Mouse (Mus musculus) stomach, postnatal 0 days (tissue): ENCODE measurements around the gene Pdlim3. TPM values are rescaled to one million over a fixed set of nuclear protein-coding genes. Genes with fewer than 3 reads are reported as not detected.

Experiments used
- ATAC-seq: fragments of 200-750 bp; cut with Nextera tagmentation; 2 replicates; pipeline ENCODE4 v1.8.0; 2017; ENCODE audit not compliant: low FRiP score, low TSS enrichment
- DNase-seq: peaks from one replicate; pipeline ENCODE4 v3.0.0-alpha.2; 2016; ENCODE audit warnings: low spot score
- H3K27ac ChIP-seq: fragments of 300-500 bp; sonication (generic); replicated peaks from 2 replicates; pipeline ENCODE4 v1.5.1; 2014; ENCODE audit warnings: mild to moderate bottlenecking, control low read depth
- H3K27me3 ChIP-seq: fragments of 300-500 bp; sonication (generic); 2 replicates; pipeline ENCODE4 v1.6.1; 2014; ENCODE audit warnings: low read length; ENCODE audit not compliant: control insufficient read depth, insufficient read depth
- H3K36me3 ChIP-seq: fragments of 300-500 bp; sonication (generic); 2 replicates; pipeline ENCODE4 v1.6.1; 2014; ENCODE audit warnings: low read length, mixed read lengths; ENCODE audit not compliant: control insufficient read depth, insufficient read depth
- H3K4me1 ChIP-seq: fragments of 300-500 bp; sonication (generic); replicated peaks from 2 replicates; pipeline ENCODE4 v1.6.1; 2014; ENCODE audit warnings: antibody characterized with exemption; ENCODE audit not compliant: control insufficient read depth, insufficient read depth
- H3K4me2 ChIP-seq: fragments of 300-500 bp; sonication (generic); replicated peaks from 2 replicates; pipeline ENCODE4 v1.6.1; 2014; ENCODE audit warnings: low read depth, mild to moderate bottlenecking, control low read depth, moderate library complexity
- H3K4me3 ChIP-seq: fragments of 300-500 bp; sonication (generic); 2 replicates; pipeline ENCODE4 v1.5.1; 2014; ENCODE audit warnings: low read depth, low read length, control low read depth
- H3K9ac ChIP-seq: fragments of 300-500 bp; sonication (generic); 2 replicates; pipeline ENCODE4 v1.6.1; 2014; ENCODE audit warnings: mild to moderate bottlenecking, low read length, control low read depth, mixed read lengths
- H3K9me3 ChIP-seq: fragments of 300-500 bp; sonication (generic); 2 replicates; pipeline ENCODE4 v1.6.1; 2016; ENCODE audit warnings: low read length; ENCODE audit not compliant: control insufficient read depth
- CTCF ChIP-seq: IDR thresholded peaks from 2 replicates; pipeline ENCODE4 v1.5.1; 2016; ENCODE audit warnings: antibody characterized with exemption, low read depth, mild to moderate bottlenecking, moderate library complexity
- EP300 ChIP-seq: optimal IDR thresholded peaks from 2 replicates; pipeline ENCODE3; 2016; ENCODE audit warnings: antibody characterized with exemption
- WGBS: fragments of 180-500 bp; shearing (Covaris S2); extraction: QIAGEN DNeasy Blood & Tissue Kit; methylation state at CpG from one replicate; pipeline ENCODE4 v1.1.7; 2014; 5-methylcytosine and 5-hydroxymethylcytosine counted together
- polyA plus RNA-seq: library from polyadenylated mRNA; unstranded; fragments of >200 nt; fragmentation: Nextera tagmentation; extraction: Ambion mirVana; gene quantifications from 2 replicates; pipeline ENCODE4 v1.2.1, GENCODE M21; 2015

Gene Pdlim3
- polyA plus RNA-seq, 1 experiment from 2014 or later = 256 TPM

DNA sequence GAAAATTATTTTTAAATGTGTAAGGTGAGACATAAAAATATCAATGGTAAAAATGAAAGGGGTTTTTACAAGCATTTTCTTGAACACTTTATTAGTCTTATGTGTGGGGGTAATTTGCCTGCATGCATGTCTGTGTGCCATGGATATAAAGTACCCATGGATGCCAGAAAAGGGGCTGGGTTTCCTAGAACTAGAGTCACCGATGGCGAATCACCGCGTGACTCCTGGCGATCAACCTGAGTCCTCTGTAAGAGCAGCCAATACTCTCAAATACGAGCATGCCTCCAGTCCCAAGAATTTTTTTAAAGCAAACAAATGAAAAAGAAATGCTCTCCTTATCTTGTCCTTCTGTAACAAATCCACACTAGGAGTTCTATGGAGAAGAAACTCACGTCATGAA, 36.9 kb downstream of the Pdlim3 start:
- WGBS = 86% methylated on average over 7 of the region's 7 CpGs
- no peak overlapping the region for H3K9ac ChIP-seq
- H3K27ac ChIP-seq = no peak overlapping the region
- no peak for ATAC-seq
- no peaks in the 10 kb centered on the region for H3K4me1 ChIP-seq
- no peaks in the 10 kb centered on the region for H3K36me3 ChIP-seq
- no peak overlapping the region for H3K4me3 ChIP-seq
- no peak overlapping the region for H3K4me2 ChIP-seq
- no peaks in the 10 kb centered on the region for H3K27me3 ChIP-seq
- TF ChIP-seq EP300 (no peak), CTCF (no peak)
- DNase-seq = no peak
- no peaks in the 10 kb centered on the region for H3K9me3 ChIP-seq

DNA sequence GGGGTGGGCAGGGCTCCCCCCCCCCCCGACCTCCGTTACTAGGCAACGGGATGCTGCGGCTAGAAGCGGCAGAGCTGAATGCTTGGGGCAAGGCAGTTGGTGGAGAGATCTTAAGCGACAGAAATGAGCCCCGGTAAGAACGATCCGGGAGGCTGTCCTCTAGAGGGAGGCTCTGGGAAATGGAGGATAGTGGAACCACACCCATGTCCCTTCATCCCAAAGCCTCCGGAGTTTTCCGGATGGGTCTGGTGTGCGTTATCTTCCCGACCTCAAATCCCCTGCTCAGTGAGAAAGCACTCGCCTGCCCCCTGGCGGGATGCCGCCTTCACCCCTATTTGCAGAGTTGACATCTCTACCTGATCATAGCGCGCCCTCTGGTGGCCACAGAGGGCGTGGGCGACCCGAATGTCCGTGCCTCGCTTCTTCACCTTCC, 49.3 kb downstream of the Pdlim3 start, which contains the start of gene Ccdc110:
Gene Ccdc110, plus strand, starts transcription at position 38 of the 433 bp plus-strand sequence.
- Histone ChIP-seq H3K9me3 (no peaks in the 10 kb centered on the region), H3K4me3 (peak within 1 kb of the TSS; percentile 6; the same call in 1 of the 2 replicates), H3K27me3 (no peaks in the 10 kb centered on the region), H3K9ac (no peak within 1 kb of the TSS), H3K36me3 (no peaks in the 10 kb centered on the region), H3K4me1 (no peaks in the 10 kb centered on the region), H3K27ac (no peak within 1 kb of the TSS), H3K4me2 (peak within 1 kb of the TSS; percentile 28; the same call in 1 of the 2 replicates)
- WGBS = 5% methylated on average over 23 of the region's 23 CpGs
- TF ChIP-seq CTCF (peak; percentile 100), EP300 (no peak)
- ATAC-seq = peak; percentile 90
- DNase-seq = peak; percentile 96

DNA sequence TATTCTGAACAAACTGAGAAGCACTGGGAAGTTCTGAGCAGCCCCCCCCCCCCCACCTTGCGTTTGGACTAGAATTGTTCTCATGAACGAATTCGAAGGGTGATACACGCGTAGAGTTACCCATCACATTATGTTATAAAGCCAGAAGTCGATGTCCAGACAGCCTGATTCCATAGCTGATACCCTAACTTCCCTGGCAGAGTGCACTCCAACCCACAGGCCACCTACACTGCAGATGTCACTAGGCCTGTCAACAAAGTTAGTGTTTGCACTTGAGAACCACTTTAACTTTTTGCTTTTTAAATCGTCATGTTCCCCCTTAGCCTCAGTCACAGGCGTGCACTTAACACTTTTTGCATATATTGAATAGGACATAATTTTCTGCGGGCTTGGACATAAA, 51.7 kb downstream of the Pdlim3 start:
- ATAC-seq (no peak), DNase-seq (no peak)
- WGBS = 82% methylated on average over 9 of the region's 9 CpGs

DNA sequence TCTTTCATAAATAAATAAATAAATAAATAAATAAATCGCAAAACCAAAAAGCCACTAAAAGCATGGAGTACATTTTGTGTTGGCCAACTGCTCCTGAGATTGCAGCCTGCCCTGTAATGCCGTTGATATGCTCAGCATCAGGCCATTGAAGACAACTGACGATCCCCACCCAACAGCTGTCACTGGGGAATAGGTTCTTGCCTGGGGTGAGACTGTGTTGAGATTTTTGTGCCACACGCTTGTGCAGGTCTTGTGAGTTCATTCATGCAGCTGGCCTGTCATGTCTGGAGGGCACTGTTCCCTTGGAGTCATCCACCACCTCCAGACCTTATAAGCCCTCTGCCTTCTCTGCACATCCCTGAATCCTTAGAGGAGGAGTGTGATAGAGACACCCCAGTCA, 61.0 kb downstream of the Pdlim3 start:
- Histone ChIP-seq H3K9me3 (no peaks in the 10 kb centered on the region), H3K9ac (no peak overlapping the region), H3K27ac (no peak overlapping the region), H3K4me2 (no peak overlapping the region), H3K4me3 (no peak overlapping the region), H3K36me3 (no peaks in the 10 kb centered on the region), H3K4me1 (no peaks in the 10 kb centered on the region), H3K27me3 (no peaks in the 10 kb centered on the region)
- 84% methylated on average over 4 of the region's 4 CpGs for WGBS
- no peak for TF ChIP-seq EP300
- TF ChIP-seq CTCF = no peak
- ATAC-seq (no peak), DNase-seq (no peak)

More for the DNA sequence above, 51.7 kb downstream of the Pdlim3 start:
- H3K4me2 ChIP-seq = no peak overlapping the region
- TF ChIP-seq CTCF (no peak), EP300 (no peak)
- H3K27me3 ChIP-seq = no peaks in the 10 kb centered on the region
- no peak overlapping the region for H3K4me3 ChIP-seq
- H3K4me1 ChIP-seq = no peaks in the 10 kb centered on the region
- no peaks in the 10 kb centered on the region for H3K36me3 ChIP-seq
- no peaks in the 10 kb centered on the region for H3K9me3 ChIP-seq
- no peak overlapping the region for H3K9ac ChIP-seq
- no peak overlapping the region for H3K27ac ChIP-seq

DNA sequence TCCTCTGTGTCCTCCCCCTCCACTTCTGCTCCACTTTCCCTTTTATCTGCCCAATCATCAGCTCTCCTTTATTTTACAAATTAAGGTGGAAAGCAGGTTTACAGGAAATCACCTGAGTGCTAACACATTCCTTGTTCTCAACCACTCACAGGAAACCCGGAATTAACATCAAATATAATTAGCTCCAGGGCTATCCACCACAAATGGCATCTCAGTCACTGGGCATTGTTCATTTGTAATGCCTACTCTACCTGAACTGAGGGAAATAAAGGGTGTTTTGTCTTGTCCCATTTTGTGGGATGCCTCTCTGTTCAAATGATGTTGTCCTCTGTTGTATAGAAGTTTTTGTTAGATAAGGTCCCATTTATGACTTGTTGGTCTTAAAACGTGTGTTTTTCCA, 65.4 kb downstream of the Pdlim3 start:
- Histone ChIP-seq H3K9ac (no peak overlapping the region), H3K4me3 (no peak overlapping the region), H3K36me3 (no peaks in the 10 kb centered on the region), H3K4me2 (no peak overlapping the region), H3K4me1 (no peaks in the 10 kb centered on the region), H3K27me3 (no peaks in the 10 kb centered on the region), H3K9me3 (no peaks in the 10 kb centered on the region), H3K27ac (no peak overlapping the region)
- ATAC-seq (no peak), DNase-seq (no peak)
- 66% methylated on average over 2 of the region's 2 CpGs for WGBS
- TF ChIP-seq EP300 = no peak
- TF ChIP-seq CTCF = no peak

Other genes starting within 250 kb of the Pdlim3 start
- gene Ccdc110, start 49.2 kb downstream of the Pdlim3 start, polyA plus RNA-seq = 0.11 TPM in 1 of 2 replicates, not detected in the other
- 1.2 and 1.7 TPM in 2 replicates for gene 1700029J07Rik, start 89.8 kb downstream of the Pdlim3 start, polyA plus RNA-seq
- 68.8 and 73.8 TPM in 2 replicates for gene Ufsp2, start 90.1 kb downstream of the Pdlim3 start, polyA plus RNA-seq
- 0.15 and 0.24 TPM in 2 replicates for gene Lrp2bp, start 113.8 kb downstream of the Pdlim3 start, polyA plus RNA-seq
- 16.0 and 17.7 TPM in 2 replicates for gene Ankrd37, start 120.2 kb downstream of the Pdlim3 start, polyA plus RNA-seq